Mouse (Mus musculus) fat pad, adult 2 months (tissue): ENCODE data around the gene Arhgef25.

ENCODE experiments used
- DNase-seq: peaks from one replicate; pipeline ENCODE4 v3.0.0-alpha.2; 2011; ENCODE audit warnings: low read depth, low spot score; ENCODE audit errors: extremely low read depth

The Arhgef25 gene

DNA sequence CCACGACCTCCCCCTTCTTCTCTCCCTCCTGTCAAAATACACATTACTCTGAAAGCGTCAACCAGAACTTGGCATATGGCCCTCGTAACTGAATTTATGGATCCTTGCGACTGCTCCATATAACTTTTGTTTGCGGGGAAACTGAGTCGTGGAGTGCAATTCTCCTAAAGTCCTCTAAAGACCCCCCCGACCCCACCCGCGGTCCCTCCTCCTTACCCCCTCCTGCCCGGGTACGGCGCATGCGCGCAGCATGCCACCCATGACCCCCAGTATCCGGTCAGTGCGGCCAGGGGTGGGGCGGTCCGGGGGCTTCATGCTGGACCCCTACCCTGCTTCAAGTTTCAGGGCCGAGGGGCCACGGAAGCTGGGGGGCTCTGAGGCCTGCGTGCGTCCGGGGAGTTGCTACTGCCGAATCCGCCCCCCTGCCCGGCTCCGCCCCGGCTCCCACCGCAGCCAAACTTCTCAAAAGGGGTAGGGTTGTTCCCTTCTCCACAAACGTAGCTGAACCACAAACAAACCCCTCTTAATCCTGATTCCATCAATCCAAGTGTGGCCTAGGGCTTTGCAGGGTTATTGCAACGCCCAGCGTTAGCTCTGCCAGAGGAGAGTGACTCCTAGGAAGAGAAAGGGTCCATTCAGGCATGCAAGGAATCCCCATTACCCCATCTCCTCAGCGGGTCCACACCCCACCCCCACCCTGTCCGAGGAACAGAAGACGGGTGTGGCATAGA lies at the start of gene Arhgef25:
Arhgef25 (minus strand) TSS at position 433 of the 731 bp plus-strand sequence.
- DNase-seq = no peak

DNA sequence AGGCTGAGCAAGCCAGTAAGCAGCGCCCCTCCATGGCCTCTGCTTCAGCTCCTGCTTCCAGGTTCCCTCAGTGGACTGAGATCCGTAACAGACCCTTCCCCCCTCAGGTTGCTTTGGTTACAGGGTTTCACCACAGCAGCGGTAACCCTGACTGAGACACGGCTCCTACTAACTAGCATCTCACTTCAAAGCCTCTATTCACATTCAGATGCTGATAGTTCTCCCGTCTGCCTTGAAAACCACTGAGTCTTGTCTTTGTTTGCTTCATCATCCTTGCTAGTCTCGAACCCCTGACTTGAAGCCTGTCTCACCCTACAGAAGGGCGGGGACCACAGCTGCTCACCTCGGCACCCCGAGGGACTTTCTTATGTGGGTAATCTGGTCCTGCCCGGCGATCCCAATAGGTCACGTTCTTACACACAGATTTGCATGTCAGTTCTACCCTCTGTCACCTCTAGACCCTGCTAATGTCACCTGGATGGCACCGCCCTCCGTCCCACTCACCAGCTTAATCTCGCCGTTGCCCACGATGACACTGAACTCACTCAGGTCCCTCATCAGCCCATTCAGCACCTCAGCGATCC lies 48.5 kb upstream of the Arhgef25 start:
- no peak for DNase-seq

- no peak for DNase-seq
These were observed 46.7 kb upstream of the Arhgef25 start for GRCm38 (mm10) chr10:127236541-127236940.

- DNase-seq = no peak
These were observed 43.3 kb upstream of the Arhgef25 start for GRCm38 (mm10) chr10:127233141-127233540.

DNA sequence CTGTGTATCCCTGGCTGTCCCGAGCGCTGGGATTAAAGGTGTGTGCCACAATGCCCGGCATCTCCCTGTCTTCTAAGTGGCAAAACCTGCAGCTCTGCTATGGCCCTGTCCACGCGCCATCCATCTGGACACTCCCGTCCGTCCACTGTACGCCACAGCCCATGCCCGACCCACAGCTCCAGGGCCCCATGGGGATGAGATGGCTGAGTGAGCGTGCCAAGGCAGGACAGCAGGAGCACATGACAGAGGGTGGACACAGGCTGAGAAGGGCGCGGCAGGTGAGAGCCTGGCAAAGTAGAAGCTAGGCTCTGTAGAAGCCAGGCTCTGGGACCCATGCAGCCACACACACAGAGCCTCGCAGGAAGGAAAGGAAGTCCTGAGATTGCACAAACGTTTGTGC lies 41.9 kb upstream of the Arhgef25 start:
- DNase-seq = no peak

GRCm38 (mm10) chr10:127230693-127231092 lies 40.8 kb upstream of the Arhgef25 start:
- no peak for DNase-seq

GRCm38 (mm10) chr10:127228897-127229296 lies 39.0 kb upstream of the Arhgef25 start:
- DNase-seq = no peak

GRCm38 (mm10) chr10:127227163-127227562 lies 37.3 kb upstream of the Arhgef25 start:
- DNase-seq = no peak

GRCm38 (mm10) chr10:127226318-127226895 lies 36.5 kb upstream of the Arhgef25 start:
- DNase-seq = no peak

DNA sequence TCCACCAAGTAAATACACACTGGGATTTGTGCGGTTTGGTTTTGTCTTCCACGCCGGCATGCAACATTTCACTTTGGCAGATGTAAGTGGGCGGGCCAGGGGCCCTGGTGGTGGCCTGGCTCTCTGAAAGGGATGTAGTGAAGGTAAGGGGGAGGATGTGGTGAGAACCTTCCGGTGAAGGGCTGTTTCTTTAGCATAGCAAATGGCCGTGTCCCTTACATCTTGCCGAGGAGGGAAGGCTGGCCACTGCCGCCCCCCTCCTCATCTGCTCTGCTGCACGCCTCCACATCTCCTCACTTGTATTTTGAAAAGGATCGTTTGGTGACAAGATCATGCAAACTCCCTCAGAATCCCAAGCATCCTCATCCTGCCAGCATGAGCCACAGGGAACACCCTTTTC lies 35.8 kb upstream of the Arhgef25 start:
- DNase-seq = no peak

DNA sequence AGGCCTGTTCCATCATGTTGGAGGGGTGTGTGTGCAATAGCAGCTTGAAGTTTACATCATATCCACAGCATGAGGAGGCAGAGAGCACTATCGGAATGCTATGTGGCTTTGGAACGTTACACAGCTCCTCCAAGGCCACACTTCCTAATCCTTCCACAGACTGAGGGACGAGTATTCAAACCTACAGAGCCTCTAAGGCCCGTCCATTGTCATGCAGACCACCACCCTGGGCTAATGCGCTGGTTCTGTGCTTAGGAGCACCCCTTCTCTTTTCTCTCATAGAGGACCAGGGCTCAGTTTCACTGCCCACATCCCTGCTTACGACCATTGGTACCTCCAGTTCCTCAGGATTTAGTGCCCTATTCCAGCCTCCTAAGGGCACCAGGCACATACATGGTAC lies 35.3 kb upstream of the Arhgef25 start:
- DNase-seq = no peak

- DNase-seq = no peak
These were observed 28.5 kb upstream of the Arhgef25 start for GRCm38 (mm10) chr10:127218339-127218738.

- no peak for DNase-seq
These were observed 27.3 kb upstream of the Arhgef25 start for GRCm38 (mm10) chr10:127217177-127217576.

- DNase-seq = no peak
These were observed 26.6 kb upstream of the Arhgef25 start for GRCm38 (mm10) chr10:127216456-127216855.

DNA sequence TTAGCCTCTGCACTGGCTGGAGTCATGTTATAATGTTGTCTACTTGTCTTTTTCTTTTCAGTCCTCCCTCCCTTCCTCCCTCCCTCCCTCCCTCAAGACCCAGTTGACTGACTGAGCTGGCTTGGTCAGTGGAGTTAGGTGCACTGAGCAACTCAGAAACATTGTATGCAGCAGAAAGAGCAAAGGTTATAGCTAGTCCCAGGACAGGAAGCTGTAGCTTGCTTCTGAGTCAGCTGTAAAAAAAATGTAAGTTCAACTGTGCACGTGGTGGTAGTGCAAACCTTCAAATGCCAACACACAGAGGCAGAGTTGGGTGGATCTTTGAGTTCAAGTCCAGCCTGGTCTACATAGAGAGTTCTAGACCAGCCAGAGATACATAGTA lies 24.5 kb upstream of the Arhgef25 start:
- DNase-seq = no peak

DNA sequence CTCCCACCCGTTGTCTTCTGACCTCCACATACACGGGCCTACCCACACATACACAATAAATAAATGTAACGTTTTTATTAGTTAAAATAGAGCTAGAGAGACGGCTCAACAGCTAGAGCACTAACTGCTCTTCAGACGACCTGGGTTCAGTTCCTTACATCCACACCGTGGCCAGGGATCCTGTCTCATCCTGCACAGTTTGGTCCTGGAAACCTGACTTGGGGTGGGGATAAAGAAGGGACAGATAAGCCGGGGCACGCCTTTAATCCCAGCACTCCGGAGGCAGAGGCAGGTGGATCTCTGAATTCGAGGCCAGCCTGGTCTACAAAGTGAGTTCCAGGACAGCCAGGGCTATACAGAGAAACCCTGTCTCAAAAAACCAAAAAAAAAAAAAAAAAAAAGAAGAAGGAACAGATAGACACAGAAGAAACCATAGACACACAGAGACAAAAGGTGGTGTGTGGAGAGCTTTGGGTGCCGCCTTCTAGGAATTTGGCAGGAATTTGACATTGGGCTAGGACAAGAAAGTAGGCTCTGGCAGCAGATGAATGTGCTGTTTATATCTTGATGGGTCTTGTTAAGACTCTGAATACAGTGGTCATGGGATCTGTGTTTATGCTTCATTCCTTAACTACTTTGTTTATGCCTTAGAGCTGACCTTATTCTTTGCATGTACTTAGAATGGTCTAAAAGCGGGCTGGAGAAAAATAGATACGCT lies 24.0 kb upstream of the Arhgef25 start:
- no peak for DNase-seq

DNA sequence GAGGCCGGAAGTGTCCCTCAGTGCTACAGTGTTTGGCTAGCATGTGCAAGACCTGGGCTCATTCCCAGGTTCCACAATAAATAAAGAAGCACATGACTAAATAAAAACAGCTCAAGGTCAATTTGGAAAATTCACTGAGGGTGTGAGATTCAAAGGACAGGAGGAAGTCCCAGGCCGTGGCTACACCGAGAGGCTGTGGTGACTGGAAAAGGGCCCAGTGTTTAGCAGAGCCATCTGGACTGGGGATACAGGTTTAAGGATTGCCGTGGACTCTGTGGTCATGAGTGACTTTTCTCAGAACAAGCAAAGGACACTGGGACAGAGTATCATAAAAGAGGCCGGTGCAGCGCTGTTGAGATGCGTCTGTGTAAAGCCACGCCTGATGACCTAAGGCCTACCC lies 23.4 kb upstream of the Arhgef25 start:
- DNase-seq = no peak

DNA sequence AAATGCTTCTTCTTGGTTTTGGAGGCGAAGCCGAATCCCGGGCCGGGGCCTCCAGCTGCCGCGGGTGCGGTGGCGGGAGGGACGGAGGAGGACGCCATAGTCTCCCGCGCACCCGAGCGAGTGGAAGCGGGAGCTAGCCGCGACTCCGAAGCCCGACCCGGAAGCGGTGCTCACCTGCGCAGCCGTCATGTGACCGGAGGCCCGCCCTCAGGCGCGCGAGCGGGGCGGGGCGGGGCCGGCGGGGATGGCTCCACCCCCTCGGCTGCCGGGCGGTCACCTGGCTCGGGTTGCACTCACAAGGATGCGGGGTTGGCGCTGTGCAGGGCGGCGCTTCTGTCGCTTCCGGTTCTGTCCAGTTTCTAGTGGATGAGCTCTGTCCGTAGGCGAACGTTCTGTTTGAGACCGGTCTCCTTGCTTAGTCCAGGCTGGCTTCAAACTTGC lies 21.6 kb upstream of the Arhgef25 start, which contains the start of gene Pip4k2c:
Pip4k2c (minus strand) TSS at position 172 of the 441 bp plus-strand sequence.
- peak; percentile 28 for DNase-seq

GRCm38 (mm10) chr10:127210961-127211405 lies 21.1 kb upstream of the Arhgef25 start:
- DNase-seq = no peak

DNA sequence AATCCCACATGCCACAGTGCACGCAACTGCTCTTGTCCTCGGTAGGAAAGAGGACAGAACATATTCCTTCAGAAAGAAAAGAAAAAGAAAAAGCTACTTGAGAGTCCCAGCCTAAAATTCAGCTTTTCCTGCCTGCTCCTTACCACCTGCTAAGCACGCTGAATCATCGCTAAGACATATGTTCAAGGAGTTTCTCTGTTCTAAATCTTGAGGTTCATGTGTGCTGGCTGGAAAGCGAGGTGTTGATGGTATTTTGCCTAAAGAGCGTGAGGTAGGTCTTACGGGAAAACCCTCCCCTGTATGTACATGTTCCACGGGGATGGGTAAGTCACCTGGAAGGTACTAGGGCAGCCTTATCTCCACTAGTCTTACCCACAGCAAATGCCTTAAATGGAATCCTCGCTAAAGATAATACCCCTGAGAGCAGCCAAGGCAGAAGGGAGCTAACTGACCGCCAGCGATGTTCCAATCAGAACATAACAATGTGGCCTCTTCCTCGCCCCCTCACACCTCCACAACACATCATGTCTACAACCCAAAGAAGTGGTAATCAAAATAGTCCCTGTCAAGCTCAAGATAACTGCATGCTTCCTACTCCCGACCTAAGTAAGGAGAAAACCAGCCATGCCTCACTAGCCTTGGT lies 20.2 kb upstream of the Arhgef25 start:
- DNase-seq = no peak

- no peak for DNase-seq
These were observed 19.0 kb upstream of the Arhgef25 start for GRCm38 (mm10) chr10:127208921-127209320.
